Mouse (Mus musculus) CH12.LX (cell line): ENCODE data around the gene Dclk2. TPM values are rescaled to one million over a fixed set of nuclear protein-coding genes. Genes with fewer than 3 reads are reported as not detected.

Experiments
- DNase-seq: peaks from one replicate; pipeline ENCODE4 v3.0.0-alpha.2; 2013; ENCODE audit errors: extremely low read depth
- H3K27ac ChIP-seq: 2 replicates; pipeline ENCODE4 v1.5.1; 2012; ENCODE audit warnings: low read depth, mild to moderate bottlenecking, control low read depth, moderate library complexity; ENCODE audit not compliant: insufficient read depth
- H3K27me3 ChIP-seq: replicated peaks from 2 replicates; pipeline ENCODE3; 2012; ENCODE audit warnings: inconsistent platforms
- H3K36me3 ChIP-seq, 2 experiments: replicated peaks in 1 of 2; 2 replicates each; pipeline versions ENCODE3 to v1.6.1; 2012; ENCODE audit warnings: inconsistent platforms in 1 of 2, low read length in 1 of 2, mild to moderate bottlenecking in 1 of 2, mixed read lengths in 1 of 2, moderate library complexity in 1 of 2; ENCODE audit not compliant: control insufficient read depth in 1 of 2, insufficient read depth in 1 of 2
- H3K4me1 ChIP-seq, 2 experiments: 2 replicates each; pipeline ENCODE4 v1.6.1; 2012; ENCODE audit warnings: inconsistent platforms in 1 of 2, moderate library complexity in 1 of 2; ENCODE audit not compliant: insufficient read depth in 2 of 2, control insufficient read depth in 1 of 2
- H3K4me2 ChIP-seq: 2 replicates; pipeline ENCODE4 v1.6.1; 2012; ENCODE audit warnings: low read depth, mild to moderate bottlenecking, control low read depth; ENCODE audit not compliant: poor library complexity, insufficient read depth, severe bottlenecking
- H3K4me3 ChIP-seq, 3 experiments: fragments of 150-350 bp in 1 of 3; sonication (generic) in 1 of 3; replicated peaks in 1 of 3; 2 replicates each; pipeline versions ENCODE3 to v1.5.1; 2011 to 2012; ENCODE audit warnings: low read depth in 2 of 3, low read length in 2 of 3, mild to moderate bottlenecking in 2 of 3, moderate library complexity in 2 of 3, control low read depth in 1 of 3, improper control_type of control experiment in 1 of 3, inconsistent platforms in 1 of 3, mixed read lengths in 1 of 3; ENCODE audit not compliant: poor library complexity in 1 of 3
- H3K79me2 ChIP-seq: replicated peaks from 2 replicates; pipeline ENCODE4 v1.6.1; 2012; ENCODE audit warnings: mild to moderate bottlenecking, moderate library complexity; ENCODE audit not compliant: control insufficient read depth, poor library complexity, insufficient read depth, severe bottlenecking; ENCODE audit errors: extremely low read depth
- H3K9ac ChIP-seq: 2 replicates; pipeline ENCODE4 v1.6.1; 2012; ENCODE audit warnings: low read depth, mild to moderate bottlenecking, control low read depth, moderate library complexity; ENCODE audit not compliant: insufficient read depth
- H3K9me3 ChIP-seq: replicated peaks from 2 replicates; pipeline ENCODE3; 2012; ENCODE audit warnings: low read length, inconsistent platforms, mixed read lengths
- CHD1 ChIP-seq: IDR thresholded peaks from 2 replicates; pipeline ENCODE4 v1.6.1; 2012; ENCODE audit warnings: low read depth, low read length, improper control_type of control experiment, inconsistent platforms
- E2F4 ChIP-seq: IDR thresholded peaks from 2 replicates; pipeline ENCODE4 v1.6.1; 2011; ENCODE audit warnings: low read depth, low read length, improper control_type of control experiment; ENCODE audit not compliant: insufficient replicate concordance
- ELF1 ChIP-seq: IDR thresholded peaks from 2 replicates; pipeline ENCODE4 v1.6.1; 2014; ENCODE audit warnings: low read depth, mild to moderate bottlenecking, inconsistent platforms, low read length, improper control_type of control experiment
- EP300 ChIP-seq: IDR thresholded peaks from 2 replicates; pipeline ENCODE4 v1.6.1; 2011; ENCODE audit warnings: low read length, improper control_type of control experiment
- GABPA ChIP-seq: IDR thresholded peaks from 2 replicates; pipeline ENCODE4 v1.6.1; 2012; ENCODE audit warnings: low read depth, low read length, improper control_type of control experiment, inconsistent platforms; ENCODE audit not compliant: insufficient replicate concordance
- IRF4 ChIP-seq: IDR thresholded peaks from 2 replicates; pipeline ENCODE4 v1.6.1; 2014; ENCODE audit warnings: low read depth, mild to moderate bottlenecking, inconsistent platforms, low read length, improper control_type of control experiment
- JUN ChIP-seq: IDR thresholded peaks from 2 replicates; pipeline ENCODE4 v1.6.1; 2011; ENCODE audit warnings: low read depth, mild to moderate bottlenecking, low read length, improper control_type of control experiment, moderate library complexity; ENCODE audit not compliant: insufficient read depth
- MAFK ChIP-seq: IDR thresholded peaks from 2 replicates; pipeline ENCODE4 v1.6.1; 2011; ENCODE audit warnings: low read length, improper control_type of control experiment; ENCODE audit not compliant: insufficient replicate concordance
- MAX ChIP-seq: IDR thresholded peaks from 2 replicates; pipeline ENCODE4 v1.6.1; 2011; ENCODE audit warnings: low read length, improper control_type of control experiment
- MEF2A ChIP-seq: IDR thresholded peaks from 2 replicates; pipeline ENCODE4 v1.6.1; 2014; ENCODE audit warnings: low read depth, mild to moderate bottlenecking, inconsistent platforms, low read length, improper control_type of control experiment, borderline replicate concordance
- MXI1 ChIP-seq: IDR thresholded peaks from 2 replicates; pipeline ENCODE4 v1.6.1; 2011; ENCODE audit warnings: mild to moderate bottlenecking, low read depth, low read length, improper control_type of control experiment
- MYC ChIP-seq: IDR thresholded peaks from 2 replicates; pipeline ENCODE4 v1.6.1; 2011; ENCODE audit warnings: low read depth, mild to moderate bottlenecking, improper control_type of control experiment, low read length
- NELFE ChIP-seq: IDR thresholded peaks from 2 replicates; pipeline ENCODE4 v1.6.1; 2011; ENCODE audit warnings: low read depth, low read length, improper control_type of control experiment
- NRF1 ChIP-seq: IDR thresholded peaks from 2 replicates; pipeline ENCODE4 v1.6.1; 2014; ENCODE audit warnings: low read depth, mild to moderate bottlenecking, inconsistent platforms, low read length, improper control_type of control experiment, moderate library complexity
- PAX5 ChIP-seq: IDR thresholded peaks from 2 replicates; pipeline ENCODE4 v1.6.1; 2012; ENCODE audit warnings: low read length, inconsistent platforms, mixed read lengths
- SIN3A ChIP-seq: IDR thresholded peaks from 2 replicates; pipeline ENCODE4 v1.6.1; 2012; ENCODE audit warnings: low read length, improper control_type of control experiment, inconsistent platforms
- SMC3 ChIP-seq: IDR thresholded peaks from 2 replicates; pipeline ENCODE4 v1.6.1; 2011; ENCODE audit warnings: low read depth, low read length, improper control_type of control experiment
- TBP ChIP-seq: conservative IDR thresholded peaks from 2 replicates; pipeline ENCODE4 v1.6.1; 2011; ENCODE audit warnings: low read depth, low read length, improper control_type of control experiment
- TCF12 ChIP-seq: IDR thresholded peaks from 2 replicates; pipeline ENCODE4 v1.6.1; 2014; ENCODE audit warnings: low read depth, mild to moderate bottlenecking, inconsistent platforms, low read length, improper control_type of control experiment
- ZNF384 ChIP-seq: IDR thresholded peaks from 2 replicates; pipeline ENCODE4 v1.6.1; 2012; ENCODE audit warnings: low read depth, low read length, improper control_type of control experiment, inconsistent platforms
- dilution Hi-C: fragments of 300-500 bp; cut with MboI; formaldehyde crosslinking; loops from 2 replicates; pipeline ENCODE4 v1.14.3; 2020; ENCODE audit warnings: low sequenced_read_pairs; ENCODE audit not compliant: extremely low pct_unique_long_range_greater_than_20kb, extremely low pct_ligation_motif_present
- in situ Hi-C: fragments of 300-500 bp; cut with MboI; formaldehyde crosslinking; loops from 3 replicates; pipeline ENCODE4 v1.14.3; 2019; ENCODE audit warnings: low sequenced_read_pairs, low pct_ligation_motif_present, low pct_unique_long_range_greater_than_20kb, mixed read lengths
- polyA plus RNA-seq: library from polyadenylated mRNA; unstranded; fragments of >175 nt; gene quantifications from 2 replicates; pipeline ENCODE4 v1.2.1, GENCODE M21; 2012; ENCODE audit warnings: low read depth; ENCODE audit not compliant: insufficient read length
- total RNA-seq, 2 experiments: library from RNA; depleted of rRNA; stranded (reverse); fragments of 300-350 nt in 1 of 2; fragments of >200 nt in 1 of 2; gene quantifications; 2 replicates each; pipeline ENCODE4 v1.2.3; 2012 to 2014

Dclk2 gene
- total and polyA plus RNA-seq, 3 experiments = 0.93 to 2.0 (median 1.0) TPM

DNA sequence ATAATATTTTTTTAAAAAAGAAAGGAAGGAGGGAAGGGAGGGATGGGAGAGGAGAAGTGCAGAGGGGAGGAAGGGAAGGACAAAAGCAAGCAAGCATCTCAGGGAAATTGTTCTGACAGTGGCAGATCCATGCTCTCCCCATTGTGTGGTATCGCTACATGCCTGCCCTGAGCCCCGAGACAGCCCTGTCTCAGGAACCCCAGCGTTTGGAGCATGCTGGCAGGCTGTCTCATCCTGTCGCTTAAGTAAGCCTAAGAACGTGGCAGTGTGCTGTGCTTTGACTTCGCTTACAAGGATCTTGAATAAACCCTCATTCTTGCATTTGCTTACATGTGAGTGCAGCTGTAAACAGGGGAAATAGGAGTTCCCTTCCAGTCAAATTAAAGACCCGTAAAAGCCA lies 170.0 kb downstream of the Dclk2 start:
- H3K9ac ChIP-seq = no peak overlapping the region
- DNase-seq = no peak
- in situ Hi-C loops (loop anchor here (25.0 kb wide), 1 partner anchor 388 kb away; no protein-coding TSS in a partner anchor), dilution Hi-C loops (no loop called here)
- H3K4me3 ChIP-seq = no peak overlapping the region
- no peaks in the 10 kb centered on the region for H3K27me3 ChIP-seq
- no peaks in the 10 kb centered on the region for H3K79me2 ChIP-seq
- no peak overlapping the region for H3K4me2 ChIP-seq
- no peaks in the 10 kb centered on the region for H3K9me3 ChIP-seq
- H3K27ac ChIP-seq = no peak overlapping the region
- TF ChIP-seq JUN (no peak), SMC3 (no peak), NRF1 (no peak), MAX (no peak), GABPA (no peak), MAFK (no peak)
- H3K36me3 ChIP-seq = peaks cover 0 to 3% of the 10 kb centered on the region in 2 experiments
- no peaks in the 10 kb centered on the region for H3K4me1 ChIP-seq

GRCm38 (mm10) chr3:86745769-86746512 lies 174.7 kb downstream of the Dclk2 start:
- H3K9me3 ChIP-seq = no peaks in the 10 kb centered on the region
- no peak overlapping the region for H3K9ac ChIP-seq
- H3K36me3 ChIP-seq = peaks cover 10 to 13% of the 10 kb centered on the region in 2 experiments
- H3K4me3 ChIP-seq = no peak overlapping the region
- in situ Hi-C loops = no loop called here
- no peak overlapping the region for H3K4me2 ChIP-seq
- H3K27ac ChIP-seq = no peak overlapping the region
- H3K27me3 ChIP-seq = no peaks in the 10 kb centered on the region
- DNase-seq = no peak
- peaks cover 0 to 3% of the 10 kb centered on the region in 2 experiments; a peak in 1 of 4 replicates for H3K4me1 ChIP-seq
- TF ChIP-seq NELFE (no peak), MAX (no peak), TCF12 (no peak), TBP (no peak), SMC3 (no peak), ELF1 (no peak), MYC (no peak), MEF2A (no peak), PAX5 (no peak), MXI1 (no peak), ZNF384 (no peak), SIN3A (no peak), E2F4 (no peak), EP300 (no peak), CHD1 (no peak), IRF4 (no peak), NRF1 (no peak)
- dilution Hi-C loops = no loop called here
- H3K79me2 ChIP-seq = no peaks in the 10 kb centered on the region
